Mouse (Mus musculus) CH12F3 (cell line): ENCODE data around the gene Etfrf1.

ENCODE experiments used
- in situ Hi-C: fragments of 300-500 bp; cut with MboI; formaldehyde crosslinking; loops from 2 replicates; pipeline ENCODE4 v1.14.3; 2020; ENCODE audit warnings: low sequenced_read_pairs

Etfrf1 gene

GRCm38 (mm10) chr6:145215826-145216225 is 4.9 kb downstream of the Etfrf1 start:
- in situ Hi-C loops, result no loop called here

GRCm38 (mm10) chr6:145224246-145224645 is 13.3 kb downstream of the Etfrf1 start:
- in situ Hi-C loops, result no loop called here

- in situ Hi-C loops, result no loop called here
Measured at GRCm38 (mm10) chr6:145226296-145226695, 15.4 kb downstream of the Etfrf1 start.

GRCm38 (mm10) chr6:145234391-145234790 is 23.5 kb downstream of the Etfrf1 start:
- in situ Hi-C loops, result no loop called here

- in situ Hi-C loops, result no loop called here
Measured at GRCm38 (mm10) chr6:145235367-145235766, 24.4 kb downstream of the Etfrf1 start.

- in situ Hi-C loops, result no loop called here
Measured at GRCm38 (mm10) chr6:145237148-145237547, 26.2 kb downstream of the Etfrf1 start.

GRCm38 (mm10) chr6:145240285-145240684 is 29.4 kb downstream of the Etfrf1 start:
- in situ Hi-C loops, result no loop called here

GRCm38 (mm10) chr6:145242521-145242920 is 31.6 kb downstream of the Etfrf1 start:
- in situ Hi-C loops, result no loop called here

- in situ Hi-C loops, result loop anchor here (5.0 kb wide), 1 partner anchor 95 kb away; no protein-coding TSS in a partner anchor
Measured at GRCm38 (mm10) chr6:145246841-145247240, 35.9 kb downstream of the Etfrf1 start.

GRCm38 (mm10) chr6:145247886-145248285 is 37.0 kb downstream of the Etfrf1 start:
- in situ Hi-C loops, result loop anchor here (5.0 kb wide), 1 partner anchor 94 kb away; no protein-coding TSS in a partner anchor

GRCm38 (mm10) chr6:145249291-145250184 is 38.6 kb downstream of the Etfrf1 start:
- in situ Hi-C loops, result loop anchor here (5.0 kb wide), 1 partner anchor 93 kb away; no protein-coding TSS in a partner anchor

- in situ Hi-C loops, result no loop called here
Measured at GRCm38 (mm10) chr6:145250185-145250791, 39.4 kb downstream of the Etfrf1 start, which contains the start of gene Kras. Gene Kras (minus strand): TSS chr6:145250239.

- in situ Hi-C loops, result no loop called here
Measured at GRCm38 (mm10) chr6:145250820-145251219, 39.9 kb downstream of the Etfrf1 start.

- in situ Hi-C loops, result no loop called here
Measured at GRCm38 (mm10) chr6:145255952-145256700, 45.2 kb downstream of the Etfrf1 start.

- in situ Hi-C loops, result no loop called here
Measured at GRCm38 (mm10) chr6:145256701-145257073, 45.8 kb downstream of the Etfrf1 start.

- in situ Hi-C loops, result no loop called here
Measured at GRCm38 (mm10) chr6:145262314-145262713, 51.4 kb downstream of the Etfrf1 start.
